Mouse (Mus musculus) ES-E14 (cell line): ENCODE data around the gene Noc2l.

Source experiments
- HCFC1 ChIP-seq: IDR thresholded peaks from 2 replicates; pipeline ENCODE4 v1.6.1; 2012; ENCODE audit warnings: low read length, inconsistent platforms, borderline replicate concordance; ENCODE audit not compliant: insufficient read depth
- MAFK ChIP-seq: IDR thresholded peaks from 2 replicates; pipeline ENCODE4 v1.6.1; 2014; ENCODE audit warnings: mild to moderate bottlenecking, low read depth, low read length, inconsistent platforms; ENCODE audit not compliant: insufficient read depth
- ZC3H11A ChIP-seq: IDR thresholded peaks from 2 replicates; pipeline ENCODE4 v1.6.1; 2012; ENCODE audit warnings: low read depth, mild to moderate bottlenecking, inconsistent platforms, low read length, borderline replicate concordance
- ZNF384 ChIP-seq: IDR thresholded peaks from 2 replicates; pipeline ENCODE4 v1.6.1; 2012; ENCODE audit warnings: low read depth, low read length, inconsistent platforms

- TF ChIP-seq HCFC1 (no peak), ZNF384 (no peak), MAFK (no peak), ZC3H11A (no peak)
Measured at GRCm38 (mm10) chr4:156192421-156193199, 43.2 kb upstream of the Noc2l start.
